Mouse (Mus musculus) kidney, embryonic 14.5 days (tissue): ENCODE measurements around the gene Prkag2. TPM values are rescaled to one million over a fixed set of nuclear protein-coding genes. Genes with fewer than 3 reads are reported as not detected.

Source experiments
- ATAC-seq: fragments of 200-750 bp; cut with Nextera tagmentation; 2 replicates; pipeline ENCODE4 v1.8.0; 2017; ENCODE audit warnings: moderate number of reproducible peaks, mild to moderate bottlenecking, moderate TSS enrichment, moderate library complexity; ENCODE audit not compliant: low FRiP score, low TSS enrichment
- H3K27ac ChIP-seq: fragments of 300-500 bp; sonication (generic); 2 replicates; pipeline ENCODE4 v1.5.1; 2014; ENCODE audit warnings: low read depth, mild to moderate bottlenecking, low read length, moderate library complexity, mixed read lengths
- H3K27me3 ChIP-seq: fragments of 300-500 bp; sonication (generic); 2 replicates; pipeline ENCODE4 v1.6.1; 2014; ENCODE audit warnings: mild to moderate bottlenecking, low read length; ENCODE audit not compliant: control insufficient read depth, insufficient read depth
- H3K36me3 ChIP-seq: fragments of 300-500 bp; sonication (generic); 2 replicates; pipeline ENCODE4 v1.6.1; 2014; ENCODE audit warnings: low read length, mixed read lengths; ENCODE audit not compliant: control insufficient read depth, insufficient read depth
- H3K4me1 ChIP-seq: fragments of 300-500 bp; sonication (generic); 2 replicates; pipeline ENCODE4 v1.6.1; 2014; ENCODE audit warnings: low read length, mixed read lengths; ENCODE audit not compliant: control insufficient read depth, insufficient read depth
- H3K4me2 ChIP-seq: fragments of 300-500 bp; sonication (generic); replicated peaks from 2 replicates; pipeline ENCODE4 v1.6.1; 2014; ENCODE audit warnings: low read depth, mild to moderate bottlenecking, low read length
- H3K4me3 ChIP-seq: fragments of 300-500 bp; sonication (generic); 2 replicates; pipeline ENCODE4 v1.5.1; 2014; ENCODE audit warnings: mild to moderate bottlenecking, low read length
- H3K9ac ChIP-seq: fragments of 300-500 bp; sonication (generic); 2 replicates; pipeline ENCODE4 v1.6.1; 2014; ENCODE audit warnings: low read depth, mild to moderate bottlenecking, low read length, moderate library complexity
- H3K9me3 ChIP-seq: fragments of 300-500 bp; sonication (generic); 2 replicates; pipeline ENCODE4 v1.6.1; 2016; ENCODE audit warnings: low read length; ENCODE audit not compliant: control insufficient read depth
- WGBS: fragments of 180-500 bp; shearing (Covaris S2); extraction: QIAGEN DNeasy Blood & Tissue Kit; methylation state at CpG from one replicate; pipeline ENCODE4 v1.1.7; 2014; 5-methylcytosine and 5-hydroxymethylcytosine counted together
- polyA plus RNA-seq: library from polyadenylated mRNA; unstranded; fragments of >200 nt; fragmentation: Nextera tagmentation; extraction: Ambion mirVana; gene quantifications from 2 replicates; pipeline ENCODE4 v1.2.1, GENCODE M21; 2014

The Prkag2 gene
- polyA plus RNA-seq, 1 experiment from 2014 or later, result 44.6 TPM

DNA sequence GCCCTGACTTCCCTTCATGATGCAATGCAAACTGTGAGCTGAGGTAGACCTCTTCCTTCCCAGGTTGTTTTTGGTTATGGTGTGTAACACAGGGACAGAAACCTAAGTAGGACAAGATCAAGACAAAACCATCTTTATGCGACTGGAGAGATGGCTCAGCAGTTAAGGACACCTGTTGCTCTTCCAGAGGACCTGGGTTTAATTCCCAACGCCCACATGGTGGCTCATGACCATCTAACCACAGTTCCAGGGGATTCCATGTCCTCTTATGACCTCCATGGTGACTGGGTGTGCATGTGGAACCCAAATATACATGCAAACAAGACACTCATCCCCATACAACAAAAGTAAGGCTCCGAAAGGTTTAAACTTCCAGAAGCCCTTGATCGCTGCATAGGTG, 171.6 kb downstream of the Prkag2 start:
- WGBS, result 98% methylated on average over 4 of the region's 4 CpGs
- Histone ChIP-seq H3K27ac (no peak overlapping the region), H3K4me1 (no peaks in the 10 kb centered on the region), H3K4me3 (no peak overlapping the region), H3K9ac (no peak overlapping the region), H3K36me3 (no peaks in the 10 kb centered on the region), H3K27me3 (no peaks in the 10 kb centered on the region), H3K9me3 (no peaks in the 10 kb centered on the region), H3K4me2 (no peak overlapping the region)
- ATAC-seq, result no peak

DNA sequence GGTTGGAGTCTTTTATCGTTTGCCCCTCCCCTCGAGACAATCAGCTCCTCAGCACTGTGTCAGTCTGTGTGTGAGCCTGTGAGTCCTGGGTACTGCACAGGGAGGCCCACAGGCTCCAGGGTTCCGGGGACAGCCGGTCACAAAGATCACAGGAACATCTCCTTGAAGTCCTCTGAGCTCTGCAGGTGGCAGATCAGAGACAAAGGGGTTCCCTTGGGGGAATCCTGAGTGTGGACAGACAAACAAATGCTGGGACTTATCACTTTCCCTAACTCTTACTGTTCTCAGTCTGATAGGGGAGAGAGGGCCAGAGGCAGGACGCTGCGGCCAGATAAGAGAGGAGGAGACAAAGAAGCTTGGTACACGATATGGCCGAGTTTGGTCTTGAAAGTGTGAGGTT, 172.7 kb downstream of the Prkag2 start:
- H3K9ac ChIP-seq, result no peak overlapping the region
- no peak overlapping the region for H3K4me3 ChIP-seq
- H3K27me3 ChIP-seq, result no peaks in the 10 kb centered on the region
- WGBS, result 21% methylated on average over 8 of the region's 8 CpGs
- H3K4me1 ChIP-seq, result no peaks in the 10 kb centered on the region
- no peaks in the 10 kb centered on the region for H3K9me3 ChIP-seq
- H3K27ac ChIP-seq, result no peak overlapping the region
- H3K36me3 ChIP-seq, result no peaks in the 10 kb centered on the region
- H3K4me2 ChIP-seq, result no peak overlapping the region
- ATAC-seq, result no peak

DNA sequence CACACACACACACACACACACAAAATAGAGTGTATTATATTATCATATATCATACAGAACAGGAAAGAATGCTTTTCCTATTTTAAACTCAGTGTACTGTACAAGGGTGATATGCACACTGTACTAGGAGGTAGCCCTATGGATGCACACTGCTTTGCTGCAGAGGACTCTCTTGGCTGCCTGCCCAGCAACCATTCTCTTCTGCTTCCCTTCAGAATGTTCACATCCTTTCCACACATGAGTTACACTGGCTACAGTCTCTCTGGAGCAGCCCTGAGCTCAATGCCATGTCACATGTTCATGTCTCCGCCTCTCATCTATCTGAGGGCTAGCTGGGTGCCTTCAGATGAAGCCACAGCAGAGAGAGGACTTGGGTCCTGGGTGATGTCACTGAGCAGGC, 181.3 kb downstream of the Prkag2 start:
- Histone ChIP-seq H3K4me1 (no peaks in the 10 kb centered on the region), H3K27me3 (no peaks in the 10 kb centered on the region), H3K27ac (no peak overlapping the region), H3K4me2 (no peak overlapping the region), H3K9me3 (no peaks in the 10 kb centered on the region), H3K36me3 (no peaks in the 10 kb centered on the region), H3K9ac (no peak overlapping the region), H3K4me3 (no peak overlapping the region)
- peak; percentile 55; the same call in 1 of the 2 replicates for ATAC-seq
- WGBS, result 90% methylated on average over 1 of the region's 1 CpGs

DNA sequence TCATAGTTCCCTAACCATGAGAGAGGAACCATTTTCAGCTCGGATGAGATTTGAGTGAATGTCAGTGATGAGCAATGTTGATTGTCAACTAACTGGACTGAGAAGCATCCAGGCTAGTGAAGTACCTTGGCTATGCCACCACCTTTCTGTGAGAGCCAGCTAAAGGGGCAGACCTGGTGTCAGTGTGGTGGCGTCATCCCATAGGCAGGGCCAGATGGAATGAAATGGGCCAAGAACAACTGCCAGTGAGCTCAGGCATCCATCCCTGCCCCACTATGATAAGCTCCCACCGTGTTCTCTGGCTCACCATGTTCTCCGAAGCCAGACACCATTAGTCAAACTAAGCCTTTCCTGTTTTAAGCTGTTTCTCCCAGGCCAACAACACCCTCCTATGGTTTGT, 183.9 kb downstream of the Prkag2 start:
- Histone ChIP-seq H3K9ac (no peak overlapping the region), H3K4me2 (no peak overlapping the region), H3K36me3 (no peaks in the 10 kb centered on the region), H3K4me3 (no peak overlapping the region), H3K4me1 (no peaks in the 10 kb centered on the region), H3K9me3 (no peaks in the 10 kb centered on the region), H3K27ac (no peak overlapping the region), H3K27me3 (no peaks in the 10 kb centered on the region)
- ATAC-seq, result no peak
- 78% methylated on average over 4 of the region's 4 CpGs for WGBS

DNA sequence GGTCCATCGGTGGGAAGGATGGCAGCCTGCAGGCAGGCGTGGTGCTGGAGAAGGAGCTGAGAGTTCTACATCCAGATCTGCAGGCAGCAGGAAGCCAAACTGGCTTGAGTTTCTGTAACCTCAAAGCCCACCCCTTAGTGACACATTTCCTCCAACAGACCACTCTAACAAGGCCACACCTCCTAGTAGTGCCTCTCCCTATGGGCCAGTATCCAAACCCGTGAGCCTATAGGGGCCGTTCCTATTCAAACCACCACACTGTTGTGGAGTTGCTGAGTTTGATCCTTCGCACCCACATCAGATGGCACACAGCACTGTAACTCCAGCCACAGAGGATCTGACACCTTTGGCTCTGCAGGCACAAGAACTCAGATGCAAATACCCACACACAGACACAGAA, 185.3 kb downstream of the Prkag2 start:
- Histone ChIP-seq H3K4me3 (no peak overlapping the region), H3K27ac (no peak overlapping the region), H3K4me1 (no peaks in the 10 kb centered on the region), H3K9me3 (no peaks in the 10 kb centered on the region), H3K4me2 (no peak overlapping the region), H3K9ac (no peak overlapping the region), H3K27me3 (no peaks in the 10 kb centered on the region), H3K36me3 (no peaks in the 10 kb centered on the region)
- WGBS, result 66% methylated on average over 5 of the region's 5 CpGs
- ATAC-seq, result no peak

DNA sequence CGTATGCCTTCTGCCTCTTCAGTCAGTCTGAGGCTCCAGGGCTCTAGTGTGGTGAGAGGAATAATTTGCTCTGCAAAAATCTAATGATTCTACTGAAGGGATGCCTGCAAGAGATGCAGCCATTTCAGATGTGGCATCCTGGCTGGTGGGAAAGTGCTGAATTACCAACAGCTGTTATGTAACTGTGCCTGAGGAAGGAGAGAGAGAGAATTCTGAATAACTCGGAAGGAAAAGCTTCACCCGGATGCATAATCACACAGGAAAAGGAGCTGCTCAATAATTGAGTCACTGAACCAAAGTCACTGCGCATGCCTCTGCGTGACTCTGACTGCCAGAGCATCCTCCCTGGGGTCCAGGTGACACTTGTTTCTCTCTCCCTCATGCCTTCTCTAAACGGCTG, 186.8 kb downstream of the Prkag2 start:
- no peaks in the 10 kb centered on the region for H3K4me1 ChIP-seq
- H3K9ac ChIP-seq, result no peak overlapping the region
- no peaks in the 10 kb centered on the region for H3K9me3 ChIP-seq
- ATAC-seq, result no peak
- WGBS, result 73% methylated on average over 6 of the region's 6 CpGs
- no peaks in the 10 kb centered on the region for H3K27me3 ChIP-seq
- no peak overlapping the region for H3K4me3 ChIP-seq
- H3K36me3 ChIP-seq, result no peaks in the 10 kb centered on the region
- no peak overlapping the region for H3K4me2 ChIP-seq
- H3K27ac ChIP-seq, result no peak overlapping the region

DNA sequence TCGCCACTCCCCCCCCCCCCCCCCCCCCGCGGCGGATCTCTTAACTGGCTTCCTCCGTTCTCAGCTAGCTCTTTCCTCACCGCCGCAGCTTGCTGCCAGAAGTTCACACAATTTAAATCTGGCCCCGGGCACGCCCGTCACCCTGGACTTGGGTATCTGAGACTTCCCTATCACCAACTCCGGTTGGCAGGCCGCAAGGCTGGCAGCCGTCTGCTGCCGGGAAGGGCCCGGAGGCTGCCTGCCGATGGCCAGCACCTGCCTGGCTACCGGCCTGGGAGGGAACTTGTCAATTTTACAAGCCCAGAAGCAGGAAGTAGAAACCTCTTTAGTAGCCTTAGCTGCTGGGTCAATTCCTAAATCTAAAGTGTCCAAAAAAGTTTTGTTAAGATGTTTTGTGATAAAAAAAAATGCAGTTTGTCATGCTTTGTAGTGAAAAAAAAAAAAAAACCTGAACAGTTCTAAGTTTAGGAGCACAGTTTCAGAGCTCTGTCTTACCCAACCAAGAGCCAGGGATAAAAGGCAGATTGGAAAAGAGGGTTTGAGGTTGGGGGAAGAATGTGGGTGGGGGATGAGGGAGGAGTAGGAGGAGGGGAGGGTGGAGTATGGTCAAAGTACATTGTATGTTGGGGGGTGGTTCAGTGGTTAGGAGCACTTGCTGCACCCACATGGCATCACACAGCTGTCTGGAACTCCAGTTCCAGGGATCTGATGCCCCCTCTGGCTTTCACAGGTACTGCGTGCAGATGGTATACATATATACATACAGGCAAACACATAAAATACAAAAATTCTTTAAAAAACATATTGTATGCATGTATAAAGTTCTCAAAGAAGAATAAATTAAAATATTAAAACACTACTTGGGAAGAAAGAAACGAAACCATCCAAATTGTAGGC, 191.4 kb downstream of the Prkag2 start:
- H3K9me3 ChIP-seq, result no peaks in the 10 kb centered on the region
- peak overlapping the region; percentile 76 for H3K4me2 ChIP-seq
- H3K36me3 ChIP-seq, result peaks cover 3% of the 10 kb centered on the region; the same call in 1 of the 2 replicates
- H3K27me3 ChIP-seq, result no peaks in the 10 kb centered on the region
- 12% methylated on average over 15 of the region's 19 CpGs for WGBS
- peak overlapping the region; percentile 90 for H3K9ac ChIP-seq
- peak overlapping the region; percentile 86 for H3K4me3 ChIP-seq
- H3K4me1 ChIP-seq, result no peaks in the 10 kb centered on the region
- peak; percentile 24 for ATAC-seq
- peak overlapping the region; percentile 89 for H3K27ac ChIP-seq

DNA sequence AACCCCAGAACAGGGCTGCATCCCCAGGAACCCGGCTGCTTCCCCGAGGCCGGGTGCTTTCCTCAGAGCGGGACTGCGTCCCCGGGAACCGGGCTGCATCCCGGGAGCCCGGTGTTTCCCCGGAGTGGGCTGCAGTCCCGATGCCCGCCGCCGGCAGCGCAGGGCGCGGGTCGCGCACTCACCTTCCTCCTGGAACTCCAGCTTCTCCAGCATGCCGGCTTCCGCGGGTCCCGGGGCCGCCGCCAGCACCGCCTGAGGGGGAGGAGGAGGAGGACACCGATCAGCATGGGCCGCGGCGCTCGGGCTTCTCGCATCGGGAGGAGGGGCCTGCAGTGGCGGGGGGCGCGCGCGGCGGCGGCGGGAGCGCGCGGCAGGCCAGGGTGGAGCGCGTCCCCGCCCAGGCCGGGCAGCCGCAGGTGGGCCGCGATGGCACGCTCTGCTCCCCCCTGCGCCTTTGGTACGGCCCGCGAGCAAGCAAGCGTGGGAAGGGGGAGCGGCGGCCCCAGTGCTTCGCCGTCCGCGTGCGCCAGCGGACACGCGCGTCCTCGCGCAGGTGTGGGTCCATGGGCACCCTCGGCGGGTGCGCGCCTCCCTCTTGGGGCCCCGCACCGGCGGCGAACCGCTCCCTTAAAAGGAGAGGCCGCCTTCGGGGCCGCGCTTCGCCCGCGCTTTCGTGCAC, 192.2 kb downstream of the Prkag2 start:
- Histone ChIP-seq H3K4me3 (peak overlapping the region; percentile 86), H3K4me2 (peak overlapping the region; percentile 76), H3K4me1 (no peaks in the 10 kb centered on the region), H3K27ac (peak overlapping the region; percentile 89), H3K27me3 (no peaks in the 10 kb centered on the region), H3K9ac (peak overlapping the region; percentile 90), H3K36me3 (peaks cover 3% of the 10 kb centered on the region; the same call in 1 of the 2 replicates), H3K9me3 (no peaks in the 10 kb centered on the region)
- peak; percentile 96 for ATAC-seq
- under 1% methylated on average over 69 of the region's 87 CpGs for WGBS

DNA sequence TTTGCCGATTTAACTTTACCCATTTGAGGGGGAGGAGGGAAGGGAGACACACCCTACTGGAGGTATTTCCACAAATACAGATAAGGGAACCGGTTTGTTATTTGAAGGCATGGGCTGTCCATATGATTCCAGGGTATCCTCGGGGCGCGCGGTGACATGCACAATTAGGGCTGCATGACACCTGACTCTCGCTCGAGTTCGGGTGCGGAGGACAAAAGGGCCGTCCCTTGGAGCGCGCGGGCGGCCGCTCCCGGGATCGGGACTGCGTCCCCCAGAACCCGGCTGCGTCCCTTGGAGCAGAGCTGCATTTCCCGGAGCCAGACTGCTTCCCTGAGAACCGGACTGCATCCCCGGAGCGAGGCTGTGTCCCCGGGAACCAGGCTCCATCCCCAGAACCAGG, 192.7 kb downstream of the Prkag2 start:
- peak; percentile 32; the same call in 1 of the 2 replicates for ATAC-seq
- H3K4me3 ChIP-seq, result peak overlapping the region; percentile 86
- H3K36me3 ChIP-seq, result peaks cover 3% of the 10 kb centered on the region; the same call in 1 of the 2 replicates
- H3K27ac ChIP-seq, result peak overlapping the region; percentile 89
- H3K4me1 ChIP-seq, result no peaks in the 10 kb centered on the region
- no peaks in the 10 kb centered on the region for H3K27me3 ChIP-seq
- H3K4me2 ChIP-seq, result peak overlapping the region; percentile 76
- WGBS, result under 1% methylated on average over 24 of the region's 26 CpGs
- peak overlapping the region; percentile 90 for H3K9ac ChIP-seq
- H3K9me3 ChIP-seq, result no peaks in the 10 kb centered on the region
